Mouse (Mus musculus): ENCODE data around the gene Sart1. TPM values are rescaled to one million over a fixed set of nuclear protein-coding genes. Genes with fewer than 3 reads are reported as not detected.

Gene Sart1
- 33.0 and 39.0 TPM in 2 replicates for polyA plus RNA-seq (2015; fragmentation: Nextera tagmentation; extraction: Ambion mirVana)

GRCm38 (mm10) chr19:5388588-5389242 lies at the start of gene Sart1:
TSS of gene Sart1 (minus strand) at chr19:5388703.

GRCm38 (mm10) chr19:5424782-5425741 lies 36.6 kb upstream of the Sart1 start, which contains the start of the genes Drap1 and AI837181:
TSS of gene Drap1 (minus strand) at chr19:5424979.
TSS of gene AI837181 (plus strand) at chr19:5425144.

GRCm38 (mm10) chr19:5402293-5402692 lies 13.8 kb upstream of the Sart1 start, which contains the start of gene Tsga10ip:
TSS of gene Tsga10ip (minus strand) at chr19:5402526.

GRCm38 (mm10) chr19:5367053-5367359 lies 21.5 kb downstream of the Sart1 start, which contains the start of gene Banf1:
TSS of gene Banf1 (minus strand) at chr19:5367168.

GRCm38 (mm10) chr19:5366175-5367052 lies 22.1 kb downstream of the Sart1 start, which contains the start of gene Eif1ad:
TSS of gene Eif1ad (plus strand) at chr19:5366741.

GRCm38 (mm10) chr19:5349502-5349873 lies 39.0 kb downstream of the Sart1 start, which contains the start of gene Cst6:
TSS of gene Cst6 (minus strand) at chr19:5349574.

GRCm38 (mm10) chr19:5335441-5335840 lies 53.1 kb downstream of the Sart1 start, which contains the start of gene Catsper1:
TSS of gene Catsper1 (plus strand) at chr19:5335741.

Other genes starting within 250 kb of the Sart1 start
- 8.8 and 10.0 TPM in 2 replicates for gene Pacs1, start 115.6 kb downstream of the Sart1 start, polyA plus RNA-seq (2015; fragmentation: Nextera tagmentation; extraction: Ambion mirVana)
- 155 and 159 TPM in 2 replicates for gene Sf3b2, start 93.2 kb downstream of the Sart1 start, polyA plus RNA-seq (2015; fragmentation: Nextera tagmentation; extraction: Ambion mirVana)
- gene Gal3st3, start 90.4 kb downstream of the Sart1 start, polyA plus RNA-seq (2015; fragmentation: Nextera tagmentation; extraction: Ambion mirVana) = 0.33 and 0.35 TPM in 2 replicates
- not detected in 2 replicates for gene Catsper1, start 53.0 kb downstream of the Sart1 start, polyA plus RNA-seq (2015; fragmentation: Nextera tagmentation; extraction: Ambion mirVana)
- gene Cst6, start 39.1 kb downstream of the Sart1 start, polyA plus RNA-seq (2015; fragmentation: Nextera tagmentation; extraction: Ambion mirVana) = 5.3 and 6.6 TPM in 2 replicates
- 25.2 and 27.2 TPM in 2 replicates for gene Eif1ad, start 22.0 kb downstream of the Sart1 start, polyA plus RNA-seq (2015; fragmentation: Nextera tagmentation; extraction: Ambion mirVana)
- 266 and 286 TPM in 2 replicates for gene Banf1, start 21.5 kb downstream of the Sart1 start, polyA plus RNA-seq (2015; fragmentation: Nextera tagmentation; extraction: Ambion mirVana)
- gene Tsga10ip, start 13.8 kb upstream of the Sart1 start, polyA plus RNA-seq (2015; fragmentation: Nextera tagmentation; extraction: Ambion mirVana) = not detected in 2 replicates
- gene Drap1, start 36.3 kb upstream of the Sart1 start, polyA plus RNA-seq (2015; fragmentation: Nextera tagmentation; extraction: Ambion mirVana) = 234 and 246 TPM in 2 replicates
- gene AI837181, start 36.4 kb upstream of the Sart1 start, polyA plus RNA-seq (2015; fragmentation: Nextera tagmentation; extraction: Ambion mirVana) = 45.6 and 53.5 TPM in 2 replicates
- gene Fosl1, start 58.8 kb upstream of the Sart1 start, polyA plus RNA-seq (2015; fragmentation: Nextera tagmentation; extraction: Ambion mirVana) = 0.61 and 1.6 TPM in 2 replicates
- 15.1 and 16.5 TPM in 2 replicates for gene Ccdc85b, start 69.2 kb upstream of the Sart1 start, polyA plus RNA-seq (2015; fragmentation: Nextera tagmentation; extraction: Ambion mirVana)
- gene Fibp, start 71.9 kb upstream of the Sart1 start, polyA plus RNA-seq (2015; fragmentation: Nextera tagmentation; extraction: Ambion mirVana) = 78.4 and 88.2 TPM in 2 replicates
- gene Ctsw, start 79.8 kb upstream of the Sart1 start, polyA plus RNA-seq (2015; fragmentation: Nextera tagmentation; extraction: Ambion mirVana) = 0.16 and 0.62 TPM in 2 replicates
- 118 and 128 TPM in 2 replicates for gene Efemp2, start 85.3 kb upstream of the Sart1 start, polyA plus RNA-seq (2015; fragmentation: Nextera tagmentation; extraction: Ambion mirVana)
- 23.1 and 28.7 TPM in 2 replicates for gene Mus81, start 99.7 kb upstream of the Sart1 start, polyA plus RNA-seq (2015; fragmentation: Nextera tagmentation; extraction: Ambion mirVana)
- 1,724 and 1,857 TPM in 2 replicates for gene Cfl1, start 101.8 kb upstream of the Sart1 start, polyA plus RNA-seq (2015; fragmentation: Nextera tagmentation; extraction: Ambion mirVana)
- gene 1700020D05Rik, start 115.1 kb upstream of the Sart1 start, polyA plus RNA-seq (2015; fragmentation: Nextera tagmentation; extraction: Ambion mirVana) = 0.27 TPM in 1 of 2 replicates, not detected in the other
- gene Snx32, start 121.8 kb upstream of the Sart1 start, polyA plus RNA-seq (2015; fragmentation: Nextera tagmentation; extraction: Ambion mirVana) = 4.8 and 6.5 TPM in 2 replicates
- gene Ovol1, start 171.9 kb upstream of the Sart1 start, polyA plus RNA-seq (2015; fragmentation: Nextera tagmentation; extraction: Ambion mirVana) = 2.6 and 3.4 TPM in 2 replicates
- gene Ap5b1, start 179.3 kb upstream of the Sart1 start, polyA plus RNA-seq (2015; fragmentation: Nextera tagmentation; extraction: Ambion mirVana) = 6.1 and 6.2 TPM in 2 replicates
- gene Rnaseh2c, start 213.2 kb upstream of the Sart1 start, polyA plus RNA-seq (2015; fragmentation: Nextera tagmentation; extraction: Ambion mirVana) = 45.5 and 58.5 TPM in 2 replicates
- 31.9 and 33.2 TPM in 2 replicates for gene Kat5, start 221.5 kb upstream of the Sart1 start, polyA plus RNA-seq (2015; fragmentation: Nextera tagmentation; extraction: Ambion mirVana)
- gene Rela, start 248.8 kb upstream of the Sart1 start, polyA plus RNA-seq (2015; fragmentation: Nextera tagmentation; extraction: Ambion mirVana) = 38.5 and 43.5 TPM in 2 replicates